Comparison of ENCODE assay signal across 8 mouse cellular contexts in genomic region chr3:142497123-142497841, GRCm38 (mm10). TPM values are rescaled to one million over a fixed set of nuclear protein-coding genes. Genes with fewer than 3 reads are reported as not detected.
DNase-seq lines count a peak whose midpoint lies in the region; TF ChIP-seq lines count a peak whose summit lies in the region.

No protein-coding gene starts in this region.

- no peak for TF ChIP-seq CTCF in testis, adult 2 months (IDR thresholded peaks at IDR 0.05; ENCODE audit: control insufficient read depth, insufficient read depth, insufficient replicate concordance, low read depth, low read length)

- peak overlapping the region; percentile 19; the same call in 1 of the 2 replicates for H3K4me3 ChIP-seq in heart, embryonic 10.5 days
- peak overlapping the region; percentile 35; the same call in 1 of the 2 replicates for H3K4me3 ChIP-seq in testis, adult 2 months (ENCODE audit: control insufficient read depth, low read depth, low read length)
- H3K4me3 ChIP-seq in macrophage (ENCODE audit: inconsistent target): peak overlapping the region; percentile 50

- H3K27me3 ChIP-seq in heart, embryonic 10.5 days (ENCODE audit: insufficient read depth, poor library complexity, severe bottlenecking): no peaks in the 10 kb centered on the region; the same call in 1 of the 2 replicates
- H3K27me3 ChIP-seq in testis, adult 2 months (ENCODE audit: control insufficient read depth, insufficient read depth, low read length): no peaks in the 10 kb centered on the region

- no peak overlapping the region for H3K27ac ChIP-seq in heart, embryonic 10.5 days
- H3K27ac ChIP-seq in testis, adult 2 months (ENCODE audit: control insufficient read depth, insufficient read depth, low read depth, low read length): peak overlapping the region; percentile 14
- peak overlapping the region; percentile 27 for H3K27ac ChIP-seq in macrophage

- H3K9me3 ChIP-seq in heart, embryonic 10.5 days: no peaks in the 10 kb centered on the region

- no peak for TF ChIP-seq POLR2A in testis, adult 2 months (IDR thresholded peaks at IDR 0.05; ENCODE audit: control insufficient read depth, low read depth, low read length)

- 66% methylated on average over 15 of the region's 15 CpGs for WGBS in heart, embryonic 10.5 days
- WGBS in macrophage (ENCODE audit: missing documents): 9% methylated on average over 15 of the region's 15 CpGs

- no peaks in the 10 kb centered on the region for H3K36me3 ChIP-seq in heart, embryonic 10.5 days
- H3K36me3 ChIP-seq in testis, adult 2 months (ENCODE audit: control insufficient read depth, insufficient read depth, low read length): no peaks in the 10 kb centered on the region
- H3K36me3 ChIP-seq in macrophage (ENCODE audit: inconsistent target): peaks cover 17% of the 10 kb centered on the region; the same call in 1 of the 2 replicates

- peaks cover 27% of the 10 kb centered on the region; the same call in 1 of the 2 replicates for H3K79me2 ChIP-seq in macrophage (ENCODE audit: inconsistent target)

- H3K4me1 ChIP-seq in heart, embryonic 10.5 days: 0 out of 2 replicates have a peak, but pooled peaks cover 3% of the 10 kb centered on the region
- no peaks in the 10 kb centered on the region for H3K4me1 ChIP-seq in testis, adult 2 months (ENCODE audit: control insufficient read depth, insufficient read depth, low read length)

- no peak for DNase-seq in heart, embryonic 10.5 days (ENCODE audit: low spot score)
- no peak for DNase-seq in heart, adult 9 months (ENCODE audit: low spot score in 2 of 2)
- DNase-seq in testis, postnatal 14 days (ENCODE audit: low spot score): no peak
- peak; percentile 34 for DNase-seq in thymus, postnatal 4 days
- no peak for DNase-seq in cerebellum, postnatal 10 days
- no peak for DNase-seq in right cerebral cortex, postnatal 25 days

RNA-seq across cellular contexts. Expression of gene Gbp5, which starts 3.5 kb away (rescaled TPM):
- polyA plus RNA-seq in heart, embryonic 10.5 days (2016; fragmentation: Nextera tagmentation; extraction: Ambion mirVana): not detected in 2 replicates
- 0.57 and 0.84 TPM in 2 replicates for polyA plus RNA-seq in testis, adult 2 months (2012; rRNA removed)
- total RNA-seq in macrophage (2018; cell fraction: chromatin; rRNA removed): 1,000 to 10,000 TPM in 12 of 26 experiments, 100 to 1,000 TPM in 10, 10 to 100 TPM in 4; 17.4 to 4,336 (median 743) TPM
- total RNA-seq in macrophage (2018; cell fraction: cytosol; rRNA removed): 100 to 1,000 TPM in 18 of 26 experiments, 10 to 100 TPM in 8; 18.2 to 691 (median 216) TPM
- total RNA-seq in macrophage (2018; cell fraction: nucleus; rRNA removed): 1,000 to 10,000 TPM in 11 of 26 experiments, 100 to 1,000 TPM in 12, 10 to 100 TPM in 3; 23.7 to 3,322 (median 897) TPM
- polyA plus RNA-seq in macrophage (2018): 6.2 to 68.6 TPM (median 14.6 TPM) in 3 replicates

RNA-seq across cellular contexts. Expression of gene Gbp7, which starts 32.9 kb away (rescaled TPM):
- 0.53 and 1.0 TPM in 2 replicates for polyA plus RNA-seq in heart, embryonic 10.5 days (2016; fragmentation: Nextera tagmentation; extraction: Ambion mirVana)
- 0.22 and 0.25 TPM in 2 replicates for polyA plus RNA-seq in testis, adult 2 months (2012; rRNA removed)
- total RNA-seq in macrophage (2018; cell fraction: chromatin; rRNA removed): 100 to 1,000 TPM in 18 of 26 experiments, 10 to 100 TPM in 8; 34.0 to 441 (median 151) TPM
- 100 to 1,000 TPM in 14 of 26 experiments, 10 to 100 TPM in 12; 30.0 to 199 (median 116) TPM for total RNA-seq in macrophage (2018; cell fraction: cytosol; rRNA removed)
- total RNA-seq in macrophage (2018; cell fraction: nucleus; rRNA removed): 100 to 1,000 TPM in 20 of 26 experiments, 10 to 100 TPM in 6; 16.6 to 296 (median 159) TPM
- 9.7 to 74.3 TPM (median 22.4 TPM) in 3 replicates for polyA plus RNA-seq in macrophage (2018)
